ENCODE assay signal across 8 mouse cellular contexts in the genomic region with DNA sequence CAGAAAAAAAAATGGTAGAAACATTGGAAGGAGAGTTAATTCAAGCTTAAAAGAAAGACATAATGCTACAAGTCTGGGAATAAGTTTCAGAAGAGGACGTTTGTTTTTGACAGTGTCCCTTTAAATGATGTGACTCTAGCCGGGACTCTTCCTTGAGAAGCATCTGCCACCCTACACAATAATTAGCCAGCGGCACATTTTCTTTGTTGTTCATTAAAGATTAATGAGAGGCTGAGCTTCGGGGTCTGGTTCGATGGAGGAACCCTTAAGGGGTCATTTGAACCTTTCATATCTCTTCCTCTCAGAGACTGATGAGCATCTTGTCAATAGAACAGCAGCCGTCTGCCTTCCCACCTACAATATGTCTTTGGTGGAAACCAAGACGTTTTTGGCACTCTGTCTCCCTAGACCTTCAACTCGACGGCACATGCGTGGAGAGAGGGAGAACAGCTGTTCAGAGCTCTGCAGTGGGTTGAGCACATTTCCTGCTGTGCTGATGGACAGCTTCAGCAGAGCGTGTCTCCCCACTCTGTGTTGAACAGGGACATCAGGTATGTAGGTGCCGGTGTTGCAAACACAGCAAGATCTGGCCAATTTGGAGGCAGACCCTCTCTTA.
DNase-seq lines count a peak whose midpoint lies in the region; ATAC-seq and TF ChIP-seq lines count a peak whose summit lies in the region.

No protein-coding gene starts in this region.

- H3K4me2 ChIP-seq in heart, embryonic 13.5 days, result peak overlapping the region; percentile 39
- no peak overlapping the region; the same call in 1 of the 2 replicates for H3K4me2 ChIP-seq in heart, embryonic 11.5 days
- H3K4me2 ChIP-seq in liver, postnatal 0 days (ENCODE audit: low read depth, low read length), result no peak overlapping the region

- TF ChIP-seq CTCF in liver, postnatal 0 days (IDR thresholded peaks at IDR 0.05; ENCODE audit: low read depth), result no peak

- H3K9ac ChIP-seq in heart, embryonic 13.5 days, result no peak overlapping the region
- H3K9ac ChIP-seq in heart, embryonic 11.5 days (ENCODE audit: low read depth, low read length), result no peak overlapping the region
- no peak overlapping the region for H3K9ac ChIP-seq in liver, postnatal 0 days (replicated peaks)

- WGBS in heart, embryonic 13.5 days, result 20% methylated on average over 12 of the region's 12 CpGs
- 22% methylated on average over 12 of the region's 12 CpGs for WGBS in heart, embryonic 11.5 days (ENCODE audit: insufficient replicate concordance)
- WGBS in liver, postnatal 0 days (ENCODE audit: insufficient replicate concordance), result 36% methylated on average over 12 of the region's 12 CpGs

- TF ChIP-seq EP300 in liver, postnatal 0 days (IDR thresholded peaks at IDR 0.05; ENCODE audit: low read depth), result no peak

- H3K27me3 ChIP-seq in heart, embryonic 13.5 days (replicated peaks), result no peaks in the 10 kb centered on the region
- no peaks in the 10 kb centered on the region for H3K27me3 ChIP-seq in heart, embryonic 11.5 days (ENCODE audit: control insufficient read depth, insufficient read depth, low read length)
- H3K27me3 ChIP-seq in liver, postnatal 0 days (ENCODE audit: insufficient read depth, low read length), result no peaks in the 10 kb centered on the region

- H3K4me3 ChIP-seq in heart, embryonic 13.5 days, result no peak overlapping the region
- H3K4me3 ChIP-seq in heart, embryonic 11.5 days (ENCODE audit: low read depth, low read length), result no peak overlapping the region
- no peak overlapping the region for H3K4me3 ChIP-seq in liver, postnatal 0 days (ENCODE audit: low read depth, low read length)

- peak; percentile 23 for DNase-seq in right cerebral cortex, adult 18-20 months
- no peak for DNase-seq in right cerebral cortex, postnatal 4 days
- DNase-seq in lung, postnatal 36 days, result peak; percentile 17
- no peak for DNase-seq in liver, postnatal 0 days
- no peak for DNase-seq in natural killer cell, adult 2 months (ENCODE audit: low spot score in 2 of 2)
- no peak for DNase-seq in gastrocnemius, postnatal 4 days (ENCODE audit: low spot score in 2 of 2)

- no peaks in the 10 kb centered on the region for H3K9me3 ChIP-seq in heart, embryonic 13.5 days
- H3K9me3 ChIP-seq in heart, embryonic 11.5 days (replicated peaks; ENCODE audit: control insufficient read depth, low read length), result no peaks in the 10 kb centered on the region
- no peaks in the 10 kb centered on the region for H3K9me3 ChIP-seq in liver, postnatal 0 days (ENCODE audit: low read length)

- no peaks in the 10 kb centered on the region for H3K36me3 ChIP-seq in heart, embryonic 13.5 days
- H3K36me3 ChIP-seq in heart, embryonic 11.5 days (ENCODE audit: control insufficient read depth, insufficient read depth, low read length), result no peaks in the 10 kb centered on the region
- H3K36me3 ChIP-seq in liver, postnatal 0 days (replicated peaks; ENCODE audit: insufficient read depth, low read length), result no peaks in the 10 kb centered on the region

- no peak overlapping the region for H3K27ac ChIP-seq in heart, embryonic 13.5 days (replicated peaks)
- no peak overlapping the region for H3K27ac ChIP-seq in heart, embryonic 11.5 days (ENCODE audit: low read depth, low read length)
- H3K27ac ChIP-seq in liver, postnatal 0 days (ENCODE audit: low read depth), result no peak overlapping the region

- no peak for ATAC-seq in heart, embryonic 13.5 days (ENCODE audit: extremely low read depth, insufficient number of reproducible peaks, low FRiP score, low TSS enrichment)
- ATAC-seq in heart, embryonic 11.5 days (replicated peaks; ENCODE audit: insufficient number of reproducible peaks, low FRiP score, low TSS enrichment), result no peak
- no peak for ATAC-seq in liver, postnatal 0 days

- H3K4me1 ChIP-seq in heart, embryonic 13.5 days, result peaks cover 15% of the 10 kb centered on the region
- H3K4me1 ChIP-seq in heart, embryonic 11.5 days (ENCODE audit: control insufficient read depth, insufficient read depth, low read length), result no peaks in the 10 kb centered on the region
- no peaks in the 10 kb centered on the region for H3K4me1 ChIP-seq in liver, postnatal 0 days (ENCODE audit: insufficient read depth)

Comparison
In these comparisons a context has a peak if more than half of its experiments do, and no peak if none do; other contexts are left out.
1. DNase-seq: peak in right cerebral cortex, adult 18-20 months (single experiment) and lung, postnatal 36 days (single experiment); none in right cerebral cortex, postnatal 4 days (single experiment), liver, postnatal 0 days (single experiment), natural killer cell, adult 2 months (0 of 2) and gastrocnemius, postnatal 4 days (0 of 2).